27 mouse cellular contexts compared by ENCODE assay signal in genomic region chr3:22081869-22082268, GRCm38 (mm10). TPM values are rescaled to one million over a fixed set of nuclear protein-coding genes. Genes with fewer than 3 reads are reported as not detected.
DNase-seq lines count a peak whose midpoint lies in the region; ATAC-seq and TF ChIP-seq lines count a peak whose summit lies in the region.
"Had no signal": no experiment of that assay in that cellular context is flagged by ENCODE, and none has a peak within 500 bp of the region (broad histone marks: within the 10 kb centered on the region; RNA-seq: fewer than 3 reads in every experiment).

No protein-coding gene starts in this region.

- peak; percentile 14 to 38; a peak in 2 of 4 replicates for TF ChIP-seq EP300 in MEL (IDR thresholded peaks at IDR 0.05; ENCODE audit: low read depth in 1 of 2, low read length in 2 of 2)

- intact Hi-C loops in gastrocnemius, adult 2 months (cut with DNase I) = loop anchor here (5.0 kb wide), 1 partner anchor 35 kb away; no protein-coding TSS in a partner anchor

- H3K9ac ChIP-seq in MEL (ENCODE audit: control insufficient read depth, low read depth, low read length, poor library complexity, severe bottlenecking) = no peak overlapping the region
- no peak overlapping the region for H3K9ac ChIP-seq in forebrain, embryonic 12.5 days
- H3K9ac ChIP-seq: forebrain, postnatal 0 days; heart, embryonic 13.5 days; hindbrain, embryonic 14.5 days had no signal

- DNase-seq in gastrocnemius, adult 2 months = no peak
- DNase-seq in gastrocnemius, adult 18-20 months (ENCODE audit: low spot score) = no peak
- peak; percentile 52 for DNase-seq in 416B (ENCODE audit: low read depth)
- DNase-seq in MEL (ENCODE audit: low read depth, low spot score) = no peak
- no peak for DNase-seq in frontal cortex, adult 2 months (ENCODE audit: extremely low spot score in 1 of 2, low spot score in 1 of 2)
- no peak for DNase-seq in kidney, adult 2 months
- DNase-seq: adrenal gland, postnatal 10 days; adrenal gland, postnatal 36 days; cerebellum, adult 18-20 months; cerebellum, adult 9-11 months; cerebellum, postnatal 36 days; forebrain, postnatal 0 days; gastrocnemius, postnatal 14 days; heart, adult 18-20 months; heart, postnatal 14 days; heart, postnatal 4 days had no signal

- 0 out of 2 replicates have a peak overlapping the region, but pooled peaks have one; percentile 0 for H3K27ac ChIP-seq in gastrocnemius, adult 2 months
- H3K27ac ChIP-seq in MEL (ENCODE audit: control insufficient read depth, low read depth, low read length) = no peak overlapping the region
- no peak overlapping the region for H3K27ac ChIP-seq in forebrain, embryonic 12.5 days
- H3K27ac ChIP-seq in kidney, adult 2 months (ENCODE audit: insufficient read depth, low read depth, low read length) = no peak overlapping the region
- H3K27ac ChIP-seq: forebrain, embryonic 10.5 days; heart, embryonic 10.5 days; heart, embryonic 13.5 days; hindbrain, embryonic 14.5 days; hindbrain, postnatal 0 days had no signal

- 87% methylated on average over 4 of the region's 4 CpGs for WGBS in forebrain, embryonic 12.5 days
- 65% methylated on average over 4 of the region's 4 CpGs for WGBS in kidney, adult 2 months

- peaks cover 85% of the 10 kb centered on the region for H3K79me2 ChIP-seq in MEL (ENCODE audit: control insufficient read depth, insufficient read depth, low read length, poor library complexity)

- no peaks in the 10 kb centered on the region for H3K27me3 ChIP-seq in MEL (ENCODE audit: control insufficient read depth in 1 of 2, insufficient read depth in 2 of 2, low read length in 2 of 2)
- H3K27me3 ChIP-seq in forebrain, embryonic 12.5 days = no peaks in the 10 kb centered on the region
- H3K27me3 ChIP-seq in kidney, adult 2 months (replicated peaks; ENCODE audit: control insufficient read depth, insufficient read depth, low read length) = no peaks in the 10 kb centered on the region
- H3K27me3 ChIP-seq: heart, embryonic 13.5 days; Patski had no signal

- peaks cover 2 to 27% of the 10 kb centered on the region in 2 experiments for H3K4me1 ChIP-seq in MEL (ENCODE audit: control insufficient read depth in 1 of 2, insufficient read depth in 2 of 2, low read length in 2 of 2)
- peaks cover 26% of the 10 kb centered on the region for H3K4me1 ChIP-seq in forebrain, embryonic 12.5 days
- peaks cover 34% of the 10 kb centered on the region for H3K4me1 ChIP-seq in kidney, adult 2 months (ENCODE audit: control insufficient read depth, insufficient read depth, low read length)

- no peak for TF ChIP-seq POLR2A in MEL (IDR thresholded peaks at IDR 0.05; ENCODE audit: control insufficient read depth in 1 of 2, insufficient read depth in 1 of 2, low read depth in 1 of 2, low read length in 2 of 2, poor library complexity in 1 of 2)
- no peak for TF ChIP-seq POLR2A in kidney, adult 2 months (IDR thresholded peaks at IDR 0.05; ENCODE audit: low read depth, low read length)

- H3K4me3 ChIP-seq in gastrocnemius, adult 2 months = no peak overlapping the region
- H3K4me3 ChIP-seq in MEL (ENCODE audit: control insufficient read depth in 1 of 2, insufficient read depth in 1 of 2, low read depth in 2 of 2, low read length in 2 of 2) = no peak overlapping the region
- no peak overlapping the region for H3K4me3 ChIP-seq in forebrain, embryonic 12.5 days (replicated peaks)
- H3K4me3 ChIP-seq in kidney, adult 2 months (ENCODE audit: insufficient read depth, low read depth, low read length) = no peak overlapping the region
- H3K4me3 ChIP-seq: forebrain, embryonic 10.5 days; heart, embryonic 10.5 days; heart, embryonic 13.5 days had no signal

- H3K36me3 ChIP-seq in MEL (ENCODE audit: control insufficient read depth in 1 of 2, insufficient read depth in 2 of 2, low read length in 2 of 2) = peaks cover 4 to 51% of the 10 kb centered on the region in 2 experiments
- no peaks in the 10 kb centered on the region; the same call in 1 of the 2 replicates for H3K36me3 ChIP-seq in forebrain, embryonic 12.5 days (replicated peaks)
- H3K36me3 ChIP-seq in kidney, adult 2 months (ENCODE audit: control insufficient read depth, insufficient read depth, low read length) = no peaks in the 10 kb centered on the region
- H3K36me3 ChIP-seq: heart, embryonic 10.5 days had no signal

- H3K9me3 ChIP-seq in MEL (replicated peaks; ENCODE audit: insufficient read depth, low read length) = no peaks in the 10 kb centered on the region
- no peaks in the 10 kb centered on the region for H3K9me3 ChIP-seq in forebrain, embryonic 12.5 days
- H3K9me3 ChIP-seq: heart, embryonic 10.5 days; heart, embryonic 13.5 days had no signal

- H3K4me2 ChIP-seq in forebrain, embryonic 12.5 days = no peak overlapping the region
- H3K4me2 ChIP-seq: heart, embryonic 13.5 days; hindbrain, embryonic 14.5 days had no signal

- ATAC-seq in megakaryocyte, adult 5-6 weeks (ENCODE audit: poor library complexity, severe bottlenecking) = 0 out of 2 replicates have a peak, but pooled peaks have one; percentile 29
- ATAC-seq in forebrain, embryonic 12.5 days (ENCODE audit: low FRiP score) = no peak
- ATAC-seq: CD4-positive, CD25-positive, alpha-beta regulatory T cell, adult 4 months; forebrain, embryonic 14.5 days; forebrain, postnatal 0 days; hindbrain, postnatal 0 days; intestine, postnatal 0 days; Patski had no signal

- TF ChIP-seq CTCF in gastrocnemius, adult 2 months (IDR thresholded peaks at IDR 0.05) = no peak
- TF ChIP-seq CTCF in MEL (IDR thresholded peaks at IDR 0.05 in 2 of 3, conservative IDR thresholded peaks at IDR 0.05 in 1 of 3; ENCODE audit: control insufficient read depth in 1 of 3, insufficient read depth in 1 of 3, low read depth in 2 of 3, low read length in 3 of 3, poor library complexity in 1 of 3, severe bottlenecking in 1 of 3) = no peak
- no peak for TF ChIP-seq CTCF in kidney, adult 2 months (conservative IDR thresholded peaks at IDR 0.05; ENCODE audit: insufficient read depth, insufficient read length, low read depth, low read length)

- TF ChIP-seq RAD21 in MEL (IDR thresholded peaks at IDR 0.05; ENCODE audit: low read depth, low read length) = no peak

TF ChIP-seq in MEL, 35 proteins besides CTCF, POLR2A, EP300 and RAD21:
- TF ChIP-seq JUND (IDR thresholded peaks at IDR 0.05; ENCODE audit: low read depth, low read length) (no peak), TCF12 (IDR thresholded peaks at IDR 0.05; ENCODE audit: low read depth, low read length) (no peak), ETS1 (IDR thresholded peaks at IDR 0.05; ENCODE audit: low read depth, low read length) (no peak), HCFC1 (IDR thresholded peaks at IDR 0.05; ENCODE audit: low read depth, low read length) (no peak), RCOR1 (IDR thresholded peaks at IDR 0.05; ENCODE audit: low read depth, low read length) (peak; percentile 84), KAT2A (conservative IDR thresholded peaks at IDR 0.05; ENCODE audit: low read depth, low read length) (no peak), USF1 (IDR thresholded peaks at IDR 0.05; ENCODE audit: low read depth, low read length) (no peak), MAZ (IDR thresholded peaks at IDR 0.05; ENCODE audit: low read depth, low read length) (no peak), MAFK (IDR thresholded peaks at IDR 0.05; ENCODE audit: borderline replicate concordance, low read depth, low read length) (no peak), ZMIZ1 (IDR thresholded peaks at IDR 0.05; ENCODE audit: low read depth, low read length) (no peak), GATA1 (IDR thresholded peaks at IDR 0.05; ENCODE audit: low read depth, low read length) (peak; percentile 40), POLR2AphosphoS2 (IDR thresholded peaks at IDR 0.05; ENCODE audit: low read length) (no peak), GABPA (IDR thresholded peaks at IDR 0.05; ENCODE audit: low read depth, low read length) (no peak)

RNA-seq across cellular contexts. Expression of gene Tbl1xr1, which starts 5.4 kb away (rescaled TPM):
- total RNA-seq in gastrocnemius, adult 2 months (2021) = 10 to 100 TPM; 53.6 to 66.5 TPM
- total RNA-seq in gastrocnemius, adult 18-20 months (2021) = 10 to 100 TPM; 52.9 to 55.5 TPM
- total RNA-seq in MEL (2012; rRNA removed) = 45.6 and 58.2 TPM in 2 replicates
- 100 to 1,000 TPM in 1 of 2 experiments, 10 to 100 TPM in 1; 33.9 to 185 TPM for polyA plus RNA-seq in MEL (2012; ENCODE audit: insufficient read depth in 1 of 2, insufficient read length in 2 of 2, low read depth in 1 of 2, low replicate concordance in 2 of 2, missing spikeins in 1 of 2)
- total RNA-seq in megakaryocyte, adult 5-6 weeks (2015) = 111 and 139 TPM in 2 replicates
- 95.5 and 99.3 TPM in 2 replicates for total RNA-seq in megakaryocyte, adult 5-6 weeks (2017)
- polyA plus RNA-seq in forebrain, embryonic 12.5 days (2016; fragmentation: Nextera tagmentation; extraction: Ambion mirVana) = 33.8 and 36.2 TPM in 2 replicates
- 43.1 and 46.5 TPM in 2 replicates for polyA plus RNA-seq in frontal cortex, adult 2 months (2012; rRNA removed)
- 22.3 and 26.7 TPM in 2 replicates for polyA plus RNA-seq in kidney, adult 2 months (2012; rRNA removed)
